Mouse (Mus musculus) small intestine, adult 2 months (tissue): ENCODE data around the gene Snu13.

ENCODE experiments used
- CTCF ChIP-seq: fragments of 200-500 bp; IDR thresholded peaks from 2 replicates; pipeline ENCODE4 v1.5.1; 2012; ENCODE audit warnings: low read depth, mild to moderate bottlenecking, control low read depth, inconsistent platforms, low read length, moderate library complexity, mixed read lengths; ENCODE audit not compliant: insufficient replicate concordance, insufficient read length; ENCODE audit errors: extremely low read depth
- POLR2A ChIP-seq: fragments of 200-500 bp; IDR thresholded peaks from 2 replicates; pipeline ENCODE4 v1.6.1; 2012; ENCODE audit warnings: low read depth, mild to moderate bottlenecking, control low read depth, inconsistent platforms, low read length, moderate library complexity

DNA sequence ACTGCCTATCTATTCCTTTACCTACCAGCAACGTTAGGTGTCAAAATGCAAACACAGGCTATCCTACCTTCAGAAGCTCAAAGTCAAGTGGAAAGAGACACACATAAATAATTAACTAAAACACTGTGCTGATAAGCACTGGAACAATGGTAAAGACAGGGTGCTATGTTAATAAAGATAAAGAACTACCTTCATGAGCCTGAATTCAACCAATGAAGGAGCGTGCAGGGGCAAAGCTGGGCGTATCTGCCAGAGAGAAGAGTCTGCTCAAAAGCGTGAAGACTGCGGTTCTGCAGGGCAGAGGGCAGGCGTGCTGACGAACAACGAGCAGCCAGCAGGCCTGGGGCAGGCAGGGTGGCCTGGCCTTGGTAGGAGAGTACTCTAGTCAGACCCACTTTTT is 43.1 kb downstream of the Snu13 start:
- TF ChIP-seq CTCF = no peak
- TF ChIP-seq POLR2A = peak; percentile 37; the same call in 1 of the 2 replicates
